Mouse (Mus musculus): ENCODE data around the gene Clcn5. TPM values are rescaled to one million over a fixed set of nuclear protein-coding genes. Genes with fewer than 3 reads are reported as not detected.
A peak's percentile ranks its signal among the peaks of the same experiment; 100 is the strongest.

Gene Clcn5
- polyA plus RNA-seq, 1 experiment from 2014 or later, result 1.3 TPM

DNA sequence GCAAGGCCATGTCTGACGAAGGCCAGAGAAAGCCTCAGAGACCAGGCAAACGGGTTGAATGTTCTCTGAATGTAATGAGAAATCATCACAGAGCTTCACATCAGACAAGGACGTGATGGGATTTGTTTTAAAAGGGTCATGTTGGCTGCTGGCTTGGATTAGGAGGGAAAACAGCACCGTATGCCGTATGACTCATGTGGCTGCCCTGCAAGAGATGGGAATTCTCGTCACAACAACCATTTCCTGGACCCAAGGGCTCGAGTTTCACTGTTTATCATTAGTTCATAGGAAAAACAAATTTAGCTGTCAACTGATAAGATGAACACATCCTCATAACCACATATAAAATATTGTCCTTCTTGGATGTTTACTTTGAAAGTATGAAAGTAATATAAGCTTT lies 173.0 kb downstream of the Clcn5 start:
- no peak for ATAC-seq
- 65% methylated on average over 7 of the region's 7 CpGs for WGBS (ENCODE audit: insufficient replicate concordance)

GRCm38 (mm10) chrX:7121618-7122280 lies 197.4 kb downstream of the Clcn5 start:
- ATAC-seq (no peak), DNase-seq (no peak)
- no peaks in the 10 kb centered on the region for H3K4me1 ChIP-seq (ENCODE audit: insufficient read depth)
- no peaks in the 10 kb centered on the region for H3K9me3 ChIP-seq (ENCODE audit: low read length)
- no peak overlapping the region for H3K27ac ChIP-seq (ENCODE audit: low read depth)
- no peak overlapping the region for H3K9ac ChIP-seq (replicated peaks)
- TF ChIP-seq CTCF (IDR thresholded peaks at IDR 0.05; ENCODE audit: low read depth) (no peak), EP300 (IDR thresholded peaks at IDR 0.05; ENCODE audit: low read depth) (no peak)
- WGBS (ENCODE audit: insufficient replicate concordance), result 45% methylated on average over 4 of the region's 4 CpGs
- H3K4me2 ChIP-seq (ENCODE audit: low read depth, low read length), result no peak overlapping the region
- no peak overlapping the region for H3K4me3 ChIP-seq (ENCODE audit: low read depth, low read length)
- no peaks in the 10 kb centered on the region for H3K36me3 ChIP-seq (replicated peaks; ENCODE audit: insufficient read depth, low read length)
- no peaks in the 10 kb centered on the region for H3K27me3 ChIP-seq (ENCODE audit: insufficient read depth, low read length)

More for the DNA sequence above, 173.0 kb downstream of the Clcn5 start:
- Histone ChIP-seq H3K4me1 (ENCODE audit: insufficient read depth) (no peaks in the 10 kb centered on the region), H3K9ac (replicated peaks) (no peak overlapping the region), H3K9me3 (ENCODE audit: low read length) (no peaks in the 10 kb centered on the region), H3K27ac (ENCODE audit: low read depth) (no peak overlapping the region), H3K4me3 (ENCODE audit: low read depth, low read length) (no peak overlapping the region), H3K27me3 (ENCODE audit: insufficient read depth, low read length) (no peaks in the 10 kb centered on the region), H3K36me3 (replicated peaks; ENCODE audit: insufficient read depth, low read length) (no peaks in the 10 kb centered on the region), H3K4me2 (ENCODE audit: low read depth, low read length) (no peak overlapping the region)
- TF ChIP-seq CTCF (IDR thresholded peaks at IDR 0.05; ENCODE audit: low read depth) (no peak), EP300 (IDR thresholded peaks at IDR 0.05; ENCODE audit: low read depth) (no peak)
- DNase-seq, result no peak

DNA sequence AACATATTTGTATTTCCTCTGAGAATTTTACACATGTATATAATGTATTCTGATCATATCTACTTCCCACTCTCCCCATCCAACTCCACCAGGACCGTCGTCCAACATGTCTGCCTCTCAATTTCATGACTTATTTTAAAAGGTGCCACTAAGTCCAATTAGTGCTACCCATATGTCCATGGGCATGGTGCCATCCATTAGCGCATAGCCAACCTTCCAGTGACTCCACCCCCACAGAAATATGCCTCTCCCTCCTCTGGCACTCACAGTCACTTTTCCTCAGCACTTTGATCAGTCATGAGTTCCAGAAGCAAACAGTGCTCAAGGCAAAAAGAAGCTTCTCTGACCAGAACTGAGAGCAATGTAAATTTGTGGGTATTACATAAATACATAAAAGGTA lies 204.3 kb downstream of the Clcn5 start:
- DNase-seq (no peak), ATAC-seq (no peak)
- H3K27ac ChIP-seq (ENCODE audit: low read depth), result no peak overlapping the region
- no peaks in the 10 kb centered on the region for H3K4me1 ChIP-seq (ENCODE audit: insufficient read depth)
- WGBS (ENCODE audit: insufficient replicate concordance), result 80% methylated on average over 3 of the region's 3 CpGs
- H3K27me3 ChIP-seq (ENCODE audit: insufficient read depth, low read length), result no peaks in the 10 kb centered on the region
- no peaks in the 10 kb centered on the region for H3K9me3 ChIP-seq (ENCODE audit: low read length)
- TF ChIP-seq CTCF (IDR thresholded peaks at IDR 0.05; ENCODE audit: low read depth) (no peak), EP300 (IDR thresholded peaks at IDR 0.05; ENCODE audit: low read depth) (no peak)
- H3K4me2 ChIP-seq (ENCODE audit: low read depth, low read length), result no peak overlapping the region
- no peak overlapping the region for H3K9ac ChIP-seq (replicated peaks)
- no peaks in the 10 kb centered on the region for H3K36me3 ChIP-seq (replicated peaks; ENCODE audit: insufficient read depth, low read length)
- no peak overlapping the region for H3K4me3 ChIP-seq (ENCODE audit: low read depth, low read length)

MicroRNA genes within 50 kb of the gene (microRNA counts, 519-probe panel; counts per million panel counts)
- microRNA mmu-miR-188-3p, result not detected
- not detected for microRNA mmu-miR-188-5p
- not detected for microRNA mmu-miR-362-3p
- microRNA mmu-miR-362-5p, result not detected
- not detected for microRNA mmu-miR-500
- microRNA mmu-miR-501-3p, result 1,511 counts per million, percentile 11 among the panel's probes with 10 or more counts
- not detected for microRNA mmu-miR-501-5p
- 2,003 counts per million, percentile 17 among the panel's probes with 10 or more counts for microRNA mmu-miR-532-3p
- 3,836 counts per million, percentile 42 among the panel's probes with 10 or more counts for microRNA mmu-miR-532-5p

Small RNA genes within 50 kb of the gene (microRNA-seq; reads per million reads assigned to microRNA genes)
- gene Mir188, result 601 reads per million, percentile 65 among the genes with 10 or more reads in this experiment
- gene Mir362, result 98.5 reads per million, percentile 44 among the genes with 10 or more reads in this experiment
- 376 reads per million, percentile 60 among the genes with 10 or more reads in this experiment for gene Mir500
- 462 reads per million, percentile 62 among the genes with 10 or more reads in this experiment for gene Mir501
- gene Mir532, result 1,685 reads per million, percentile 77 among the genes with 10 or more reads in this experiment

Other genes with a start within 250 kb of the Clcn5 start
- 0.07 TPM in 1 of 2 replicates, not detected in the other for gene Usp27x, start 56.5 kb upstream of the Clcn5 start, polyA plus RNA-seq (2015; fragmentation: Nextera tagmentation; extraction: Ambion mirVana)